Mouse (Mus musculus) brain, embryonic 14.5 days (tissue): ENCODE measurements around the gene Lnx1. TPM values are rescaled to one million over a fixed set of nuclear protein-coding genes. Genes with fewer than 3 reads are reported as not detected.

ENCODE experiments used
- DNase-seq: peaks from one replicate; pipeline ENCODE4 v3.0.0-alpha.2; 2011; ENCODE audit warnings: low read depth
- CTCF ChIP-seq: fragments of 200-500 bp; IDR thresholded peaks from 2 replicates; pipeline ENCODE4 v1.5.1; 2012; ENCODE audit warnings: inconsistent platforms, mild to moderate bottlenecking, moderate library complexity, borderline replicate concordance; ENCODE audit not compliant: insufficient read depth, insufficient read length; ENCODE audit errors: extremely low read depth
- POLR2A ChIP-seq: fragments of 200-500 bp; IDR thresholded peaks from 2 replicates; pipeline ENCODE4 v1.6.1; 2012; ENCODE audit warnings: mild to moderate bottlenecking, inconsistent platforms, borderline replicate concordance; ENCODE audit not compliant: poor library complexity, insufficient read depth, insufficient read length, severe bottlenecking; ENCODE audit errors: extremely low read depth
- polyA plus RNA-seq: library from polyadenylated mRNA; depleted of rRNA; stranded (reverse); fragments of >200 nt; gene quantifications from 2 replicates; pipeline ENCODE4 v1.2.3, GENCODE M21; 2012; rRNA removed

Lnx1 gene
- polyA plus RNA-seq, result 6.0 and 7.7 TPM in 2 replicates

- no peak for DNase-seq
- no peak for TF ChIP-seq POLR2A
These were observed at the start of gene Lnx1 for GRCm38 (mm10) chr5:74702766-74703165. Lnx1 (minus strand) TSS chr5:74702912.

- no peak for DNase-seq
- TF ChIP-seq POLR2A (no peak), CTCF (no peak)
These were observed 47.8 kb upstream of the Lnx1 start for GRCm38 (mm10) chr5:74750501-74750900.

GRCm38 (mm10) chr5:74747476-74747875 lies 44.8 kb upstream of the Lnx1 start:
- no peak for TF ChIP-seq POLR2A
- TF ChIP-seq CTCF, result no peak
- DNase-seq, result no peak

- TF ChIP-seq CTCF (no peak), POLR2A (no peak)
- no peak for DNase-seq
These were observed 38.2 kb upstream of the Lnx1 start for GRCm38 (mm10) chr5:74740951-74741350.

GRCm38 (mm10) chr5:74739435-74739834 lies 36.7 kb upstream of the Lnx1 start:
- DNase-seq, result no peak

GRCm38 (mm10) chr5:74738312-74738711 lies 35.6 kb upstream of the Lnx1 start:
- no peak for DNase-seq
- TF ChIP-seq POLR2A (no peak), CTCF (no peak)

More at GRCm38 (mm10) chr5:74739435-74739834, 36.7 kb upstream of the Lnx1 start:
- TF ChIP-seq CTCF (no peak), POLR2A (no peak)

GRCm38 (mm10) chr5:74733885-74734558 lies 31.3 kb upstream of the Lnx1 start:
- DNase-seq, result no peak
- no peak for TF ChIP-seq CTCF
- TF ChIP-seq POLR2A, result no peak

GRCm38 (mm10) chr5:74732613-74733012 lies 29.9 kb upstream of the Lnx1 start:
- TF ChIP-seq POLR2A (no peak), CTCF (no peak)

GRCm38 (mm10) chr5:74730601-74731000 lies 27.9 kb upstream of the Lnx1 start:
- DNase-seq, result no peak
- TF ChIP-seq POLR2A, result no peak
- TF ChIP-seq CTCF, result no peak

More at GRCm38 (mm10) chr5:74732613-74733012, 29.9 kb upstream of the Lnx1 start:
- peak; percentile 42 for DNase-seq

- TF ChIP-seq POLR2A, result no peak
- no peak for TF ChIP-seq CTCF
- no peak for DNase-seq
These were observed 26.9 kb upstream of the Lnx1 start for GRCm38 (mm10) chr5:74729567-74729966.

- DNase-seq, result no peak
These were observed 25.5 kb upstream of the Lnx1 start for GRCm38 (mm10) chr5:74728186-74728585.

GRCm38 (mm10) chr5:74727319-74727718 lies 24.6 kb upstream of the Lnx1 start:
- no peak for DNase-seq
- TF ChIP-seq POLR2A (no peak), CTCF (no peak)

More at GRCm38 (mm10) chr5:74728186-74728585, 25.5 kb upstream of the Lnx1 start:
- TF ChIP-seq CTCF (no peak), POLR2A (no peak)

GRCm38 (mm10) chr5:74725541-74725940 lies 22.8 kb upstream of the Lnx1 start:
- TF ChIP-seq CTCF (no peak), POLR2A (no peak)
- no peak for DNase-seq
